Mouse (Mus musculus): ENCODE measurements around the gene Abca13. TPM values are rescaled to one million over a fixed set of nuclear protein-coding genes. Genes with fewer than 3 reads are reported as not detected.
A peak's percentile ranks its signal among the peaks of the same experiment; 100 is the strongest.

The Abca13 gene
- polyA plus RNA-seq, 1 experiment, result not detected

- WGBS, result 63% methylated on average over 3 of the region's 3 CpGs
- TF ChIP-seq CTCF (IDR thresholded peaks at IDR 0.05; ENCODE audit: extremely low read depth, insufficient read length, insufficient replicate concordance, low read depth, low read length) (no peak), POLR2A (IDR thresholded peaks at IDR 0.05; ENCODE audit: low read depth, low read length) (no peak)
- no peak overlapping the region for H3K4me3 ChIP-seq (ENCODE audit: low read depth, low read length)
- no peaks in the 10 kb centered on the region for H3K27me3 ChIP-seq (ENCODE audit: control insufficient read depth, insufficient read depth, low read length)
- H3K27ac ChIP-seq (ENCODE audit: insufficient read depth, low read depth, low read length), result no peak overlapping the region
- H3K36me3 ChIP-seq (ENCODE audit: control insufficient read depth, insufficient read depth, low read length), result no peaks in the 10 kb centered on the region
- no peaks in the 10 kb centered on the region for H3K4me1 ChIP-seq (ENCODE audit: control insufficient read depth, insufficient read depth, insufficient read length, low read length)
These were observed 93.5 kb downstream of the Abca13 start for GRCm38 (mm10) chr11:9285204-9285603.

- no peak for TF ChIP-seq POLR2A (IDR thresholded peaks at IDR 0.05; ENCODE audit: low read depth, low read length)
- no peak for TF ChIP-seq CTCF (IDR thresholded peaks at IDR 0.05; ENCODE audit: extremely low read depth, insufficient read length, insufficient replicate concordance, low read depth, low read length)
- Histone ChIP-seq H3K4me3 (ENCODE audit: low read depth, low read length) (no peak overlapping the region), H3K4me1 (ENCODE audit: control insufficient read depth, insufficient read depth, insufficient read length, low read length) (no peaks in the 10 kb centered on the region), H3K27ac (ENCODE audit: insufficient read depth, low read depth, low read length) (no peak overlapping the region), H3K27me3 (ENCODE audit: control insufficient read depth, insufficient read depth, low read length) (no peaks in the 10 kb centered on the region), H3K36me3 (ENCODE audit: control insufficient read depth, insufficient read depth, low read length) (no peaks in the 10 kb centered on the region)
- 80% methylated on average over 3 of the region's 3 CpGs for WGBS
These were observed 94.0 kb downstream of the Abca13 start for GRCm38 (mm10) chr11:9285759-9286158.

GRCm38 (mm10) chr11:9291168-9291567 is 99.4 kb downstream of the Abca13 start:
- Histone ChIP-seq H3K27ac (ENCODE audit: insufficient read depth, low read depth, low read length) (no peak overlapping the region), H3K4me3 (ENCODE audit: low read depth, low read length) (no peak overlapping the region), H3K36me3 (ENCODE audit: control insufficient read depth, insufficient read depth, low read length) (no peaks in the 10 kb centered on the region), H3K27me3 (ENCODE audit: control insufficient read depth, insufficient read depth, low read length) (no peaks in the 10 kb centered on the region), H3K4me1 (ENCODE audit: control insufficient read depth, insufficient read depth, insufficient read length, low read length) (no peaks in the 10 kb centered on the region)
- 66% methylated on average over 7 of the region's 7 CpGs for WGBS
- TF ChIP-seq CTCF (IDR thresholded peaks at IDR 0.05; ENCODE audit: extremely low read depth, insufficient read length, insufficient replicate concordance, low read depth, low read length) (no peak), POLR2A (IDR thresholded peaks at IDR 0.05; ENCODE audit: low read depth, low read length) (no peak)

GRCm38 (mm10) chr11:9299615-9300014 is 107.9 kb downstream of the Abca13 start:
- no peaks in the 10 kb centered on the region for H3K4me1 ChIP-seq (ENCODE audit: control insufficient read depth, insufficient read depth, insufficient read length, low read length)
- H3K4me3 ChIP-seq (ENCODE audit: low read depth, low read length), result no peak overlapping the region
- H3K27me3 ChIP-seq (ENCODE audit: control insufficient read depth, insufficient read depth, low read length), result no peaks in the 10 kb centered on the region
- H3K27ac ChIP-seq (ENCODE audit: insufficient read depth, low read depth, low read length), result no peak overlapping the region
- H3K36me3 ChIP-seq (ENCODE audit: control insufficient read depth, insufficient read depth, low read length), result no peaks in the 10 kb centered on the region
- no peak for TF ChIP-seq CTCF (IDR thresholded peaks at IDR 0.05; ENCODE audit: extremely low read depth, insufficient read length, insufficient replicate concordance, low read depth, low read length)
- no peak for TF ChIP-seq POLR2A (IDR thresholded peaks at IDR 0.05; ENCODE audit: low read depth, low read length)
- WGBS, result 26% methylated on average over 1 of the region's 1 CpGs

- no peaks in the 10 kb centered on the region for H3K27me3 ChIP-seq (ENCODE audit: control insufficient read depth, insufficient read depth, low read length)
- H3K4me1 ChIP-seq (ENCODE audit: control insufficient read depth, insufficient read depth, insufficient read length, low read length), result no peaks in the 10 kb centered on the region
- H3K4me3 ChIP-seq (ENCODE audit: low read depth, low read length), result no peak overlapping the region
- no peak overlapping the region for H3K27ac ChIP-seq (ENCODE audit: insufficient read depth, low read depth, low read length)
- H3K36me3 ChIP-seq (ENCODE audit: control insufficient read depth, insufficient read depth, low read length), result no peaks in the 10 kb centered on the region
- WGBS, result 82% methylated on average over 4 of the region's 4 CpGs
- TF ChIP-seq POLR2A (IDR thresholded peaks at IDR 0.05; ENCODE audit: low read depth, low read length) (no peak), CTCF (IDR thresholded peaks at IDR 0.05; ENCODE audit: extremely low read depth, insufficient read length, insufficient replicate concordance, low read depth, low read length) (no peak)
These were observed 113.7 kb downstream of the Abca13 start for GRCm38 (mm10) chr11:9305450-9305849.

DNA sequence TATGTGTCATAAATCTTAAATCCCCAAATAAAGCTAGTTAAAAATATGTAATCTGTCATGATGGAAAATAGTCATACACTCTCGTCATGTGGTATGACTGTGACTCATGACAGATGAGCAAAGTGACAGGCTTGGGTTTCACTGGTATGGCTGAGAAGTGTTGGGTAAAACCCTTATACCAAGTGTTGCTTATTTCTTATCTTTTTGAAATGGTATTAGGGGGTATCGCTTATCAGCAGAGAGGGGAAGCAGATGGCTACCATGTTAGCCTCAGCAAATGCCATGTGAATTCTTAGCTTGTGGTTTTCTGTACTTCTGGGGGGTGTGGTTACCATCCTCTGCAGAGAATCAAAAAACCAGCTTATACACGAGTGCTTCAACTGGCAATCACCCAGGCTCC is 124.8 kb downstream of the Abca13 start:
- TF ChIP-seq CTCF (IDR thresholded peaks at IDR 0.05; ENCODE audit: extremely low read depth, insufficient read length, insufficient replicate concordance, low read depth, low read length), result no peak
- no peak for TF ChIP-seq POLR2A (IDR thresholded peaks at IDR 0.05; ENCODE audit: low read depth, low read length)
- Histone ChIP-seq H3K36me3 (ENCODE audit: control insufficient read depth, insufficient read depth, low read length) (no peaks in the 10 kb centered on the region), H3K4me1 (ENCODE audit: control insufficient read depth, insufficient read depth, insufficient read length, low read length) (no peaks in the 10 kb centered on the region), H3K27me3 (ENCODE audit: control insufficient read depth, insufficient read depth, low read length) (no peaks in the 10 kb centered on the region), H3K4me3 (ENCODE audit: low read depth, low read length) (no peak overlapping the region), H3K27ac (ENCODE audit: insufficient read depth, low read depth, low read length) (no peak overlapping the region)
- whole genome bisulfite sequencing, result 51% methylated on average over 3 of the region's 3 CpGs

GRCm38 (mm10) chr11:9317076-9317929 is 125.6 kb downstream of the Abca13 start:
- TF ChIP-seq POLR2A (IDR thresholded peaks at IDR 0.05; ENCODE audit: low read depth, low read length) (no peak), CTCF (IDR thresholded peaks at IDR 0.05; ENCODE audit: extremely low read depth, insufficient read length, insufficient replicate concordance, low read depth, low read length) (peak; percentile 71; the same call in 1 of the 2 replicates)
- Histone ChIP-seq H3K36me3 (ENCODE audit: control insufficient read depth, insufficient read depth, low read length) (no peaks in the 10 kb centered on the region), H3K27ac (ENCODE audit: insufficient read depth, low read depth, low read length) (no peak overlapping the region), H3K27me3 (ENCODE audit: control insufficient read depth, insufficient read depth, low read length) (no peaks in the 10 kb centered on the region), H3K4me1 (ENCODE audit: control insufficient read depth, insufficient read depth, insufficient read length, low read length) (no peaks in the 10 kb centered on the region), H3K4me3 (ENCODE audit: low read depth, low read length) (no peak overlapping the region)
- WGBS, result 27% methylated on average over 6 of the region's 6 CpGs
